Mouse (Mus musculus): ENCODE data around the gene Bbof1.

DNA sequence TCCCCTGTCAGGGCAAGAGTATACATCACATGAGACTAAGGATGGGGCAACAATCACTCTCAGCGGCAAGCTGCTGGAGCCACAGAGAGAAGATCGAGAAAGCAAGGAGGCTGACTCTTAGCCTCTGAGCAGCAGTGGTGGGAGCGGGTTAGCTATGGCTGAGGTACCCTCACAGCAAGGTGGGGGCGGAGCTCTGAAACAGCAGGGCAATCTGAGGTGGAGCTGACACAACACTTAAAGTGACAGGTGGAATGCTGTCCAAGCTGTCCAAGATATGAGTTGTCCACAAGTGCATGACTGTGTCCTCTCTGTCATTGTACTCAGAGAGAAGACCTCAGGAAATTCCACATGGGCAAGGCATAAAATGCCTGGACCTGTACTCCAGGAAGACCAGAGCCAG is 26.5 kb upstream of the Bbof1 start:
- TF ChIP-seq CTCF (IDR thresholded peaks at IDR 0.05; ENCODE audit: control insufficient read depth, insufficient read depth, low read length) (no peak), POLR2A (IDR thresholded peaks at IDR 0.05; ENCODE audit: borderline replicate concordance, control insufficient read depth, low read depth, low read length) (no peak)
